Mouse (Mus musculus): ENCODE data around the gene Gm13306. TPM values are rescaled to one million over a fixed set of nuclear protein-coding genes. Genes with fewer than 3 reads are reported as not detected.
"Not testable (repeated sequence)": the region's sequence is repeated elsewhere in the genome, so short reads cannot be mapped to it uniquely, and the experiment has no call there.

Gm13306 gene
- total RNA-seq (2014; rRNA removed; ENCODE audit: low replicate concordance) (not detected in 2 replicates), polyA plus RNA-seq (2015; fragmentation: Nextera tagmentation; extraction: Ambion mirVana) (0.30 TPM in 1 of 2 replicates, not detected in the other)

GRCm38 (mm10) chr4:42153136-42153535, at the start of gene Gm13306:
Gm13306 (plus strand) TSS chr4:42153436.
- H3K4me3 ChIP-seq (ENCODE audit: low read depth, low read length); H3K36me3 ChIP-seq (replicated peaks; ENCODE audit: control insufficient read depth, insufficient read depth, low read length); H3K4me2 ChIP-seq (ENCODE audit: low read depth, low read length); H3K9ac ChIP-seq (replicated peaks; ENCODE audit: low read depth, low read length); H3K27ac ChIP-seq (ENCODE audit: low read depth); ATAC-seq (ENCODE audit: insufficient read depth, low read depth); H3K9me3 ChIP-seq (replicated peaks; ENCODE audit: control insufficient read depth, low read length); H3K4me1 ChIP-seq (ENCODE audit: control insufficient read depth, insufficient read depth); H3K27me3 ChIP-seq (ENCODE audit: control insufficient read depth, insufficient read depth, low read length); DNase-seq (ENCODE audit: low spot score): not testable (repeated sequence)
- WGBS, result no CpG with 5 or more reads among the region's 9 CpGs

- not testable (repeated sequence) for H3K27me3 ChIP-seq (ENCODE audit: control insufficient read depth, insufficient read depth, low read length); H3K4me1 ChIP-seq (ENCODE audit: control insufficient read depth, insufficient read depth); H3K9me3 ChIP-seq (replicated peaks; ENCODE audit: control insufficient read depth, low read length); H3K9ac ChIP-seq (replicated peaks; ENCODE audit: low read depth, low read length); H3K27ac ChIP-seq (ENCODE audit: low read depth); H3K4me3 ChIP-seq (ENCODE audit: low read depth, low read length); H3K36me3 ChIP-seq (replicated peaks; ENCODE audit: control insufficient read depth, insufficient read depth, low read length); H3K4me2 ChIP-seq (ENCODE audit: low read depth, low read length); ATAC-seq (ENCODE audit: insufficient read depth, low read depth); DNase-seq (ENCODE audit: low spot score)
- no CpG with 5 or more reads among the region's 5 CpGs for WGBS
Measured at GRCm38 (mm10) chr4:42114517-42114916, 38.7 kb upstream of the Gm13306 start, which contains the start of gene Gm13304. Gm13304 (plus strand) TSS chr4:42114817.

GRCm38 (mm10) chr4:42168503-42168902, 15.3 kb downstream of the Gm13306 start, which contains the start of gene Gm13305:
Gm13305 (minus strand) TSS chr4:42168603.
- H3K9ac ChIP-seq (replicated peaks; ENCODE audit: low read depth, low read length); H3K36me3 ChIP-seq (replicated peaks; ENCODE audit: control insufficient read depth, insufficient read depth, low read length); ATAC-seq (ENCODE audit: insufficient read depth, low read depth); H3K4me3 ChIP-seq (ENCODE audit: low read depth, low read length); H3K9me3 ChIP-seq (replicated peaks; ENCODE audit: control insufficient read depth, low read length); DNase-seq (ENCODE audit: low spot score); H3K4me1 ChIP-seq (ENCODE audit: control insufficient read depth, insufficient read depth); H3K4me2 ChIP-seq (ENCODE audit: low read depth, low read length); H3K27ac ChIP-seq (ENCODE audit: low read depth); H3K27me3 ChIP-seq (ENCODE audit: control insufficient read depth, insufficient read depth, low read length): not testable (repeated sequence)
- no CpG with 5 or more reads among the region's 7 CpGs for WGBS

- H3K27ac ChIP-seq (ENCODE audit: low read depth); H3K4me2 ChIP-seq (ENCODE audit: low read depth, low read length); DNase-seq (ENCODE audit: low spot score); H3K4me3 ChIP-seq (ENCODE audit: low read depth, low read length); H3K36me3 ChIP-seq (replicated peaks; ENCODE audit: control insufficient read depth, insufficient read depth, low read length); H3K9ac ChIP-seq (replicated peaks; ENCODE audit: low read depth, low read length); ATAC-seq (ENCODE audit: insufficient read depth, low read depth); H3K9me3 ChIP-seq (replicated peaks; ENCODE audit: control insufficient read depth, low read length); H3K27me3 ChIP-seq (ENCODE audit: control insufficient read depth, insufficient read depth, low read length); H3K4me1 ChIP-seq (ENCODE audit: control insufficient read depth, insufficient read depth): not testable (repeated sequence)
- WGBS, result no CpG with 5 or more reads among the region's 4 CpGs
Measured at GRCm38 (mm10) chr4:42178243-42178642, 25.0 kb downstream of the Gm13306 start.

GRCm38 (mm10) chr4:42183234-42184197, 30.3 kb downstream of the Gm13306 start:
- not testable (repeated sequence) for H3K27ac ChIP-seq (ENCODE audit: low read depth); DNase-seq (ENCODE audit: low spot score); H3K9me3 ChIP-seq (replicated peaks; ENCODE audit: control insufficient read depth, low read length); H3K9ac ChIP-seq (replicated peaks; ENCODE audit: low read depth, low read length); ATAC-seq (ENCODE audit: insufficient read depth, low read depth); H3K36me3 ChIP-seq (replicated peaks; ENCODE audit: control insufficient read depth, insufficient read depth, low read length); H3K27me3 ChIP-seq (ENCODE audit: control insufficient read depth, insufficient read depth, low read length); H3K4me1 ChIP-seq (ENCODE audit: control insufficient read depth, insufficient read depth); H3K4me3 ChIP-seq (ENCODE audit: low read depth, low read length); H3K4me2 ChIP-seq (ENCODE audit: low read depth, low read length)
- no CpG with 5 or more reads among the region's 31 CpGs for WGBS

GRCm38 (mm10) chr4:42184324-42184979, 31.2 kb downstream of the Gm13306 start:
- not testable (repeated sequence) for H3K4me1 ChIP-seq (ENCODE audit: control insufficient read depth, insufficient read depth); H3K9me3 ChIP-seq (replicated peaks; ENCODE audit: control insufficient read depth, low read length); DNase-seq (ENCODE audit: low spot score); H3K36me3 ChIP-seq (replicated peaks; ENCODE audit: control insufficient read depth, insufficient read depth, low read length); H3K27ac ChIP-seq (ENCODE audit: low read depth); ATAC-seq (ENCODE audit: insufficient read depth, low read depth); H3K27me3 ChIP-seq (ENCODE audit: control insufficient read depth, insufficient read depth, low read length); H3K4me2 ChIP-seq (ENCODE audit: low read depth, low read length); H3K4me3 ChIP-seq (ENCODE audit: low read depth, low read length); H3K9ac ChIP-seq (replicated peaks; ENCODE audit: low read depth, low read length)
- no CpG with 5 or more reads among the region's 58 CpGs for WGBS

- not testable (repeated sequence) for DNase-seq (ENCODE audit: low spot score); ATAC-seq (ENCODE audit: insufficient read depth, low read depth); H3K27ac ChIP-seq (ENCODE audit: low read depth); H3K4me1 ChIP-seq (ENCODE audit: control insufficient read depth, insufficient read depth); H3K9ac ChIP-seq (replicated peaks; ENCODE audit: low read depth, low read length); H3K4me3 ChIP-seq (ENCODE audit: low read depth, low read length); H3K9me3 ChIP-seq (replicated peaks; ENCODE audit: control insufficient read depth, low read length); H3K4me2 ChIP-seq (ENCODE audit: low read depth, low read length); H3K36me3 ChIP-seq (replicated peaks; ENCODE audit: control insufficient read depth, insufficient read depth, low read length); H3K27me3 ChIP-seq (ENCODE audit: control insufficient read depth, insufficient read depth, low read length)
- WGBS, result no CpG with 5 or more reads among the region's 25 CpGs
Measured at GRCm38 (mm10) chr4:42184980-42185372, 31.7 kb downstream of the Gm13306 start.

Measured in heart, postnatal 0 days (tissue).